Mouse (Mus musculus) hindbrain, embryonic 12.5 days (tissue): ENCODE data around the gene Tnfrsf1b. TPM values are rescaled to one million over a fixed set of nuclear protein-coding genes. Genes with fewer than 3 reads are reported as not detected.
A peak's percentile ranks its signal among the peaks of the same experiment; 100 is the strongest.
"Not testable (repeated sequence)": the region's sequence is repeated elsewhere in the genome, so short reads cannot be mapped to it uniquely, and the experiment has no call there.

Source experiments
- ATAC-seq: fragments of 200-750 bp; cut with Nextera tagmentation; 2 replicates; pipeline ENCODE4 v1.8.0; 2017; ENCODE audit warnings: moderate TSS enrichment; ENCODE audit not compliant: low FRiP score
- H3K27ac ChIP-seq: fragments of 300-500 bp; sonication (generic); 2 replicates; pipeline ENCODE4 v1.5.1; 2016; ENCODE audit warnings: mild to moderate bottlenecking
- H3K27me3 ChIP-seq: fragments of 300-500 bp; sonication (generic); 2 replicates; pipeline ENCODE4 v1.6.1; 2016; ENCODE audit warnings: mild to moderate bottlenecking
- H3K36me3 ChIP-seq: fragments of 300-500 bp; sonication (generic); 2 replicates; pipeline ENCODE4 v1.6.1; 2016; ENCODE audit warnings: mild to moderate bottlenecking
- H3K4me1 ChIP-seq: fragments of 300-500 bp; sonication (generic); 2 replicates; pipeline ENCODE4 v1.6.1; 2016
- H3K4me2 ChIP-seq: fragments of 300-500 bp; sonication (generic); replicated peaks from 2 replicates; pipeline ENCODE4 v1.6.1; 2016; ENCODE audit warnings: mild to moderate bottlenecking
- H3K4me3 ChIP-seq: fragments of 300-500 bp; sonication (generic); 2 replicates; pipeline ENCODE4 v1.5.1; 2016; ENCODE audit warnings: mild to moderate bottlenecking
- H3K9ac ChIP-seq: fragments of 300-500 bp; sonication (generic); 2 replicates; pipeline ENCODE4 v1.6.1; 2016; ENCODE audit warnings: mild to moderate bottlenecking, moderate library complexity
- H3K9me3 ChIP-seq: fragments of 300-500 bp; sonication (generic); replicated peaks from 2 replicates; pipeline ENCODE4 v1.6.1; 2016; ENCODE audit warnings: mild to moderate bottlenecking
- WGBS: fragments of 180-500 bp; shearing (Covaris S2); methylation state at CpG from one replicate; pipeline ENCODE4 v1.1.7; 2016; 5-methylcytosine and 5-hydroxymethylcytosine counted together
- polyA plus RNA-seq: library from polyadenylated mRNA; unstranded; fragments of >200 nt; fragmentation: Nextera tagmentation; extraction: Ambion mirVana; gene quantifications from 2 replicates; pipeline ENCODE4 v1.2.1, GENCODE M21; 2016

Gene Tnfrsf1b
- polyA plus RNA-seq, 1 experiment from 2014 or later: 2.6 TPM

GRCm38 (mm10) chr4:145193991-145194511 is 52.6 kb downstream of the Tnfrsf1b start:
- Histone ChIP-seq H3K36me3 (0 out of 2 replicates have a peak, but pooled peaks cover 11% of the 10 kb centered on the region), H3K27me3 (no peaks in the 10 kb centered on the region), H3K4me3 (peak overlapping the region; percentile 83), H3K9ac (peak overlapping the region; percentile 83), H3K4me1 (peaks cover 9% of the 10 kb centered on the region), H3K9me3 (no peaks in the 10 kb centered on the region), H3K4me2 (peak overlapping the region; percentile 93), H3K27ac (no peak overlapping the region)
- peak; percentile 40 for ATAC-seq
- WGBS: under 1% methylated on average over 10 of the region's 10 CpGs

GRCm38 (mm10) chr4:145193406-145193805 is 53.3 kb downstream of the Tnfrsf1b start:
- Histone ChIP-seq H3K9ac (no peak overlapping the region), H3K4me3 (peak overlapping the region; percentile 83; the same call in 1 of the 2 replicates), H3K4me1 (peaks cover 9% of the 10 kb centered on the region), H3K4me2 (peak overlapping the region; percentile 93), H3K27me3 (no peaks in the 10 kb centered on the region), H3K9me3 (no peaks in the 10 kb centered on the region), H3K27ac (no peak overlapping the region), H3K36me3 (peaks cover 15% of the 10 kb centered on the region; the same call in 1 of the 2 replicates)
- no peak for ATAC-seq
- 54% methylated on average over 3 of the region's 3 CpGs for WGBS

GRCm38 (mm10) chr4:145192686-145193085 is 54.0 kb downstream of the Tnfrsf1b start:
- Histone ChIP-seq H3K27me3 (no peaks in the 10 kb centered on the region), H3K9me3 (no peaks in the 10 kb centered on the region), H3K4me1 (peaks cover 9% of the 10 kb centered on the region), H3K4me2 (no peak overlapping the region), H3K27ac (no peak overlapping the region), H3K36me3 (peaks cover 15% of the 10 kb centered on the region; the same call in 1 of the 2 replicates), H3K4me3 (no peak overlapping the region), H3K9ac (no peak overlapping the region)
- ATAC-seq: no peak

GRCm38 (mm10) chr4:145188561-145188960 is 58.1 kb downstream of the Tnfrsf1b start:
- H3K27ac ChIP-seq: no peak overlapping the region
- no peak overlapping the region for H3K4me3 ChIP-seq
- H3K4me1 ChIP-seq: peaks cover 2% of the 10 kb centered on the region
- no peak overlapping the region for H3K9ac ChIP-seq
- ATAC-seq: no peak
- no peak overlapping the region for H3K4me2 ChIP-seq
- peaks cover 38% of the 10 kb centered on the region for H3K36me3 ChIP-seq
- H3K27me3 ChIP-seq: no peaks in the 10 kb centered on the region
- H3K9me3 ChIP-seq: peaks cover 5% of the 10 kb centered on the region; the same call in 1 of the 2 replicates

DNA sequence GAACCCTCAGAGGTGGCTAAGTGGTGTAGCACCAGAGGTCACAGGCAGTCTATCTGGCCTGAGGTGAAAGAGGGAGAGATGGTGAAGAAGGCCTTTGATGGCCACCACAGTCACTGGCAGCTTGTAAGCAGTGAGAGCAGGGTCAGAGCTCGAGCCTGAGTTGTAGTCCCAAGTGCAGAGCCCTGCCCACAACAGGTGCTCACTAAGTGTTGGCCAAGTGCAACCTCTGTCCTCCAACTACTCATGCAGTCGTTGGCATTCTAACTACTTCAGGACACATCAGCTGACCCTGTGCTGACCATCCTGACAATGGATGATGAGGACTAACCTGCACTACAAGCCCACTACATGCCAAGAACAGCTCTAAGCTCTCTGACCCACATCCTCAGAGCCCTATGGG is 59.1 kb downstream of the Tnfrsf1b start:
- ATAC-seq: no peak
- H3K36me3 ChIP-seq: peaks cover 38% of the 10 kb centered on the region
- H3K9me3 ChIP-seq: peaks cover 5% of the 10 kb centered on the region; the same call in 1 of the 2 replicates

GRCm38 (mm10) chr4:145178918-145179549 is 67.6 kb downstream of the Tnfrsf1b start:
- no peaks in the 10 kb centered on the region for H3K27me3 ChIP-seq
- H3K27ac ChIP-seq: no peak overlapping the region
- no peak for ATAC-seq
- H3K4me2 ChIP-seq: no peak overlapping the region
- peaks cover 34% of the 10 kb centered on the region for H3K36me3 ChIP-seq
- WGBS: 97% methylated on average over 5 of the region's 5 CpGs
- no peak overlapping the region for H3K4me3 ChIP-seq
- H3K9ac ChIP-seq: no peak overlapping the region
- H3K4me1 ChIP-seq: no peaks in the 10 kb centered on the region
- no peaks in the 10 kb centered on the region for H3K9me3 ChIP-seq

More for the DNA sequence above, 59.1 kb downstream of the Tnfrsf1b start:
- H3K27me3 ChIP-seq: no peaks in the 10 kb centered on the region
- 87% methylated on average over 2 of the region's 2 CpGs for WGBS
- H3K4me3 ChIP-seq: no peak overlapping the region
- no peak overlapping the region for H3K9ac ChIP-seq
- no peak overlapping the region for H3K4me2 ChIP-seq
- no peak overlapping the region for H3K27ac ChIP-seq
- H3K4me1 ChIP-seq: no peaks in the 10 kb centered on the region

GRCm38 (mm10) chr4:145165542-145165941 is 81.1 kb downstream of the Tnfrsf1b start:
- not testable (repeated sequence) for H3K27ac ChIP-seq, H3K9ac ChIP-seq, H3K4me2 ChIP-seq, H3K4me3 ChIP-seq, H3K4me1 ChIP-seq, ATAC-seq, H3K9me3 ChIP-seq, H3K27me3 ChIP-seq
- peaks cover 83% of the 10 kb centered on the region for H3K36me3 ChIP-seq
- WGBS: 96% methylated on average over 3 of the region's 3 CpGs

GRCm38 (mm10) chr4:145164111-145164510 is 82.6 kb downstream of the Tnfrsf1b start:
- no peak for ATAC-seq
- Histone ChIP-seq H3K9me3 (no peaks in the 10 kb centered on the region), H3K9ac (no peak overlapping the region), H3K4me2 (no peak overlapping the region), H3K36me3 (peaks cover 82% of the 10 kb centered on the region), H3K27ac (no peak overlapping the region), H3K4me3 (no peak overlapping the region), H3K4me1 (no peaks in the 10 kb centered on the region), H3K27me3 (no peaks in the 10 kb centered on the region)
- WGBS: 95% methylated on average over 4 of the region's 4 CpGs

Other genes starting within 250 kb of the Tnfrsf1b start
- 6.7 and 7.2 TPM in 2 replicates for gene Vps13d, start 51.9 kb downstream of the Tnfrsf1b start, polyA plus RNA-seq
- 0.14 and 0.17 TPM in 2 replicates for gene Tnfrsf8, start 68.3 kb upstream of the Tnfrsf1b start, polyA plus RNA-seq